Mouse (Mus musculus) hindbrain, embryonic 12.5 days (tissue): ENCODE data around the gene Tspyl2. TPM values are rescaled to one million over a fixed set of nuclear protein-coding genes. Genes with fewer than 3 reads are reported as not detected.
"Not testable (repeated sequence)": the region's sequence is repeated elsewhere in the genome, so short reads cannot be mapped to it uniquely, and the experiment has no call there.

Experiments used
- ATAC-seq: fragments of 200-750 bp; cut with Nextera tagmentation; 2 replicates; pipeline ENCODE4 v1.8.0; 2017; ENCODE audit warnings: moderate TSS enrichment; ENCODE audit not compliant: low FRiP score
- H3K27ac ChIP-seq: fragments of 300-500 bp; sonication (generic); 2 replicates; pipeline ENCODE4 v1.5.1; 2016; ENCODE audit warnings: mild to moderate bottlenecking
- H3K27me3 ChIP-seq: fragments of 300-500 bp; sonication (generic); 2 replicates; pipeline ENCODE4 v1.6.1; 2016; ENCODE audit warnings: mild to moderate bottlenecking
- H3K36me3 ChIP-seq: fragments of 300-500 bp; sonication (generic); 2 replicates; pipeline ENCODE4 v1.6.1; 2016; ENCODE audit warnings: mild to moderate bottlenecking
- H3K4me1 ChIP-seq: fragments of 300-500 bp; sonication (generic); 2 replicates; pipeline ENCODE4 v1.6.1; 2016
- H3K4me2 ChIP-seq: fragments of 300-500 bp; sonication (generic); replicated peaks from 2 replicates; pipeline ENCODE4 v1.6.1; 2016; ENCODE audit warnings: mild to moderate bottlenecking
- H3K4me3 ChIP-seq: fragments of 300-500 bp; sonication (generic); 2 replicates; pipeline ENCODE4 v1.5.1; 2016; ENCODE audit warnings: mild to moderate bottlenecking
- H3K9ac ChIP-seq: fragments of 300-500 bp; sonication (generic); 2 replicates; pipeline ENCODE4 v1.6.1; 2016; ENCODE audit warnings: mild to moderate bottlenecking, moderate library complexity
- H3K9me3 ChIP-seq: fragments of 300-500 bp; sonication (generic); replicated peaks from 2 replicates; pipeline ENCODE4 v1.6.1; 2016; ENCODE audit warnings: mild to moderate bottlenecking
- WGBS: fragments of 180-500 bp; shearing (Covaris S2); methylation state at CpG from one replicate; pipeline ENCODE4 v1.1.7; 2016; 5-methylcytosine and 5-hydroxymethylcytosine counted together
- polyA plus RNA-seq: library from polyadenylated mRNA; unstranded; fragments of >200 nt; fragmentation: Nextera tagmentation; extraction: Ambion mirVana; gene quantifications from 2 replicates; pipeline ENCODE4 v1.2.1, GENCODE M21; 2016

The Tspyl2 gene
- polyA plus RNA-seq, 1 experiment from 2014 or later = 46.4 TPM

GRCm38 (mm10) chrX:152327689-152328052 is 14.6 kb downstream of the Tspyl2 start:
- H3K27me3 ChIP-seq = peaks cover 50% of the 10 kb centered on the region
- H3K36me3 ChIP-seq = no peaks in the 10 kb centered on the region
- WGBS = 25% methylated on average over 8 of the region's 8 CpGs
- peak; percentile 21; the same call in 1 of the 2 replicates for ATAC-seq
- no peaks in the 10 kb centered on the region for H3K9me3 ChIP-seq
- no peak overlapping the region for H3K9ac ChIP-seq
- 0 out of 2 replicates have a peak, but pooled peaks cover 2% of the 10 kb centered on the region for H3K4me1 ChIP-seq
- H3K4me2 ChIP-seq = peak overlapping the region; percentile 55
- H3K27ac ChIP-seq = no peak overlapping the region
- H3K4me3 ChIP-seq = 0 out of 2 replicates have a peak overlapping the region, but pooled peaks have one; percentile 49

DNA sequence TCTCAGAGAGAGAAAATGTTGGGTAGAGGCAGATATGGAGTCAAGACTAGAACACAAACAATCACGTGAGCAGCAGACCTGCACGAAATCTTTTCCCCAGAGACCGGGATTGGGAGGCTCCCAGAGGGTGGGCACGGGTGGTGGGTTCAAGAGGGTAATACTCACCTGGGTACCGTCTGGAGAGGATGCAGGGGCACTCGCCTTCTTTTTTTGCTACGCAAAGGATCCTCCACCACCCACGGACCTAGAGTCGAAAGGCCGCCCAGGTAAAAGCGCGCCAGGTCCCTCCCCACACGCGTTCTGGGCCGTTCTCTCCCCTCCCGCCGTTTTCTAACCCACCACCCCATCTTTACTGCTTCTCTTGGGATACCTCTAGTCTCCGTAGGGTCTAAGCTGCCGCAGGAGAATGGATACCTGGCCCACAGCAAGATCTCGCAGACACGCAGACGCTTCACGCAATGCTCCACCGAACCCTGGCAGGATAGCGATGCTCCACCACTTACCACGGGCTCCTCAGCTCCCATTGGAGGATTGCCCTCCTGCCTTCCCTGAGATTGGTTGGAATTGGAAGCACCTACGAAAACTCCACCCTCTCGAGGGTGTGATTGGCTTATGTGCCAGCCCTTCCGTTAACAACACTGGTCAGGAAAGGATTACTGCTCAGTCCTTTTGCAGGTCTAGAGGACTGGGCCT is 15.1 kb downstream of the Tspyl2 start, which contains the start of gene Kantr:
TSS of gene Kantr (minus strand) at position 500 of the 693 bp plus-strand sequence.
- H3K9ac ChIP-seq = peak within 1 kb of the TSS; percentile 60
- peak within 1 kb of the TSS; percentile 49 for H3K4me3 ChIP-seq
- no peak within 1 kb of the TSS for H3K27ac ChIP-seq
- ATAC-seq = peak; percentile 99
- peaks cover 45% of the 10 kb centered on the region for H3K27me3 ChIP-seq
- 19% methylated on average over 23 of the region's 29 CpGs for WGBS
- no peaks in the 10 kb centered on the region for H3K36me3 ChIP-seq
- H3K4me2 ChIP-seq = peak within 1 kb of the TSS; percentile 55
- no peaks in the 10 kb centered on the region for H3K9me3 ChIP-seq
- 0 out of 2 replicates have a peak, but pooled peaks cover 2% of the 10 kb centered on the region for H3K4me1 ChIP-seq

DNA sequence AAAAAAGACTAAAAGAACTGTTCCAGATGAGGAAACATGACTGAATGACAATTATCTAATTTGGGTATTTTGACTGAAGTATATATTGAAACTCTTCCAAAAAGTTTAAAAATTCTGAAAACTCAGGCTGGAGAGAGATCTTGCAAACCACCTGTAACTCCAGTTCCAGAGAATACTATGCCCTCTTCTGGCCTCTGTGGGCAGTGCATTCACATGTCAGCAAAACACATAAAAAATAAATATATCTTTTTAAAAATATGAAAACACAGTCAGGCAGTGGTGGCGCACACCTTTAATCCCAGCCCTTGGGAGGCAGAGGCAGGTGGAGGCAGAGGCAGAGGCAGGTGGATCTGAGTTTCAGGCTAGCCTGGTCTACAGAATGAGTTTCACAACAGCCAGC is 18.6 kb downstream of the Tspyl2 start:
- ATAC-seq = no peak
- Histone ChIP-seq H3K27me3 (peaks cover 55% of the 10 kb centered on the region), H3K27ac (no peak overlapping the region), H3K4me3 (no peak overlapping the region), H3K4me2 (no peak overlapping the region), H3K4me1 (0 out of 2 replicates have a peak, but pooled peaks cover 2% of the 10 kb centered on the region), H3K9ac (no peak overlapping the region), H3K9me3 (no peaks in the 10 kb centered on the region), H3K36me3 (no peaks in the 10 kb centered on the region)
- WGBS = 89% methylated on average over 1 of the region's 1 CpGs

- Histone ChIP-seq H3K4me2 (no peak overlapping the region), H3K27me3 (peaks cover 47% of the 10 kb centered on the region), H3K4me1 (0 out of 2 replicates have a peak, but pooled peaks cover 2% of the 10 kb centered on the region), H3K4me3 (no peak overlapping the region), H3K36me3 (no peaks in the 10 kb centered on the region), H3K27ac (no peak overlapping the region), H3K9ac (no peak overlapping the region), H3K9me3 (no peaks in the 10 kb centered on the region)
- 54% methylated on average over 2 of the region's 2 CpGs for WGBS
- ATAC-seq = no peak
Observed at GRCm38 (mm10) chrX:152322776-152323175, 19.4 kb downstream of the Tspyl2 start.

GRCm38 (mm10) chrX:152320535-152320934 is 21.7 kb downstream of the Tspyl2 start:
- 83% methylated on average over 4 of the region's 4 CpGs for WGBS

DNA sequence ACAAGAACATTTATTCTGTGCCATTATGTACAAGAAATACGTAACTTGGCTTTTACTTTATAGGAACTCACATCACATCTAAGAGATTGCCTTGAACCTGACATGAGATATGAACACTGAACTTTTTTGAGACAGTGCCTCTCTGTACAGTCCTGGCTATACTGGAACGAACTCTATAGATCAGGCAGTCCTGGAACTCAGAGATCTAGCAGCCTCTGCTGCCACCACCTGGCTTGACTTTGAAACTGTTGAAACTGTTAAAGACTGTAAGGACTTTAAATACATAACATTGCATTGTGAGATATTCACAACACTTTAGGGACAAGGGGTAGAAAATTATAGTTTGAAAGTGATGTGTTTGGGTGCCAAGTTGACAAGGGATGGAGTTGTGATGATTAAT is 34.3 kb downstream of the Tspyl2 start:
- Histone ChIP-seq H3K9me3 (no peaks in the 10 kb centered on the region), H3K4me1 (no peaks in the 10 kb centered on the region), H3K27ac (no peak overlapping the region), H3K4me3 (no peak overlapping the region), H3K9ac (no peak overlapping the region), H3K4me2 (no peak overlapping the region), H3K27me3 (peaks cover 29% of the 10 kb centered on the region), H3K36me3 (no peaks in the 10 kb centered on the region)
- no peak for ATAC-seq
- 71% methylated on average over 2 of the region's 2 CpGs for WGBS

More at GRCm38 (mm10) chrX:152320535-152320934, 21.7 kb downstream of the Tspyl2 start:
- Histone ChIP-seq H3K36me3 (no peaks in the 10 kb centered on the region), H3K9ac (no peak overlapping the region), H3K27me3 (peaks cover 34% of the 10 kb centered on the region), H3K4me2 (no peak overlapping the region), H3K4me3 (no peak overlapping the region), H3K9me3 (no peaks in the 10 kb centered on the region), H3K4me1 (no peaks in the 10 kb centered on the region), H3K27ac (no peak overlapping the region)
- ATAC-seq = no peak

DNA sequence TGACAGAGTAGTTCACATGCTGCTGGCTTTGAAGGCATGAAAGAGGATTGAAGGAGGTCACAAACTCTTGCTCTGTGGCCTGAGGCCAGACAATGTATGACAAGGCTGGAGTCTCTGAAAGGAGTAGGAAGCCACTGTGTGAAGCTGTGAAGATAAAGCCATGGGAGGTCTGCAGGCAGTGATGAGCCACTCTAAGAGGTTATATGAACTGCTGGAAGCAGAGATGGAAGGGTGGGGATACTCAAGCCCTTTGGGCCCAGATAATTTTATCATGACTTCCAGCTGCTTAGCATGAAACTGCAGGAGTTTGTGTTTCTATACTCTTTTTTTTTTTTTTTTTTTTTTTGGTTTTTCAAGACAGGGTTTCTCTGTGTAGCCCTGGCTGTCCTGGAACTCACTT is 34.9 kb downstream of the Tspyl2 start:
- H3K4me1 ChIP-seq = no peaks in the 10 kb centered on the region
- H3K9ac ChIP-seq = no peak overlapping the region
- H3K36me3 ChIP-seq = no peaks in the 10 kb centered on the region
- no peaks in the 10 kb centered on the region for H3K9me3 ChIP-seq
- no peak overlapping the region for H3K4me2 ChIP-seq
- no peak overlapping the region for H3K4me3 ChIP-seq
- H3K27ac ChIP-seq = no peak overlapping the region
- H3K27me3 ChIP-seq = peaks cover 32% of the 10 kb centered on the region
- no peak for ATAC-seq

GRCm38 (mm10) chrX:152306224-152306623 is 36.0 kb downstream of the Tspyl2 start:
- Histone ChIP-seq H3K9me3 (no peaks in the 10 kb centered on the region), H3K27me3 (peaks cover 36% of the 10 kb centered on the region), H3K36me3 (no peaks in the 10 kb centered on the region), H3K4me3 (no peak overlapping the region), H3K4me1 (no peaks in the 10 kb centered on the region), H3K9ac (no peak overlapping the region), H3K4me2 (no peak overlapping the region), H3K27ac (no peak overlapping the region)
- whole genome bisulfite sequencing = 69% methylated on average over 2 of the region's 2 CpGs
- ATAC-seq = no peak

DNA sequence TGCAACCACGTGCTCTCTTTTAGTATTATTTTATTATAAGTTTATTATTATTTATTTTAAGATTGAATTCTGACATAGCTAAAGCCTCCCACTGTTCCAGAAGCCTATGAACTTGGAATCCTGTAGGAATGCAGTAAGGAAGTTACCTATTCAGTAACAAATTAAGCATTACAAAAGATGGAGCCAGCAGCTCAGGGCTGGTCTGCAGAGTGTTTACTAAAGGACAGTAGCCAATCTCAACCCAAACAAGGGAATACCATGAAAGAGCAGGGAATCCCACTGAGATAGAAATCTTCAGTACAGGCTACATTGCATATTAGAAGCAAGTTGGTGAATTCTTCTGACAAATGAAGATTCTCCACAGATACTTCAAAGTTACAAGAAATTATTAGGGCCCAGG is 55.2 kb downstream of the Tspyl2 start:
- H3K36me3 ChIP-seq, H3K27me3 ChIP-seq, H3K4me3 ChIP-seq, ATAC-seq, H3K27ac ChIP-seq, H3K9ac ChIP-seq, H3K4me2 ChIP-seq, H3K9me3 ChIP-seq, H3K4me1 ChIP-seq: not testable (repeated sequence)
- WGBS = 50% methylated on average over 1 of the region's 1 CpGs

Other genes starting within 250 kb of the Tspyl2 start
- 2.4 and 3.1 TPM in 2 replicates for gene Iqsec2, start 198.2 kb downstream of the Tspyl2 start, polyA plus RNA-seq
- gene Kdm5c, start 109.4 kb downstream of the Tspyl2 start, polyA plus RNA-seq = 58.3 and 62.0 TPM in 2 replicates
- gene Kantr, start 14.9 kb downstream of the Tspyl2 start, polyA plus RNA-seq = 21.3 and 22.2 TPM in 2 replicates
- 7.7 and 8.2 TPM in 2 replicates for gene Gpr173, start 26.3 kb upstream of the Tspyl2 start, polyA plus RNA-seq
- gene Cldn34a, start 220.9 kb upstream of the Tspyl2 start, polyA plus RNA-seq = not detected in 2 replicates